ENCODE assay signal across 11 mouse cellular contexts in the genomic region with DNA sequence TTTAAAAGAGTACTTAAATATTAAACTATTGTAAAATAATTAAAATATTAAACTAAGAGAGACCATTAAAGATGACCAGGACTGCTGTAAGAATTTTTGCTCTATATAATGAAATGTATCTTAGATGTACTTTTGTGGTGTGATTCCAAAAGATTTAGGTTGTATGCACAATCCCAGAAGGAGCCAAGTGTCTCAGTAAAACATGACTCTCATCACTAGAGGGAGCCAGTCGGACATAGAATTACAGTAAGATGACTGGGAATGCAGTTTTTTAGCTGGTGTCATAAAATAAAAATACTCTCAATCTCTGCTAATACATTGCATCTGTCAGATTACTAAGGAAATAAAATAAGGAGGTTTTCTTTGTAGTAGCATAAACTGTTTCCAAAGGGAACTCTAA.
DNase-seq lines count a peak whose midpoint lies in the region; ATAC-seq and TF ChIP-seq lines count a peak whose summit lies in the region.
"Had no signal": no experiment of that assay in that cellular context is flagged by ENCODE, and none has a peak within 500 bp of the region (broad histone marks: within the 10 kb centered on the region; RNA-seq: fewer than 3 reads in every experiment).

No protein-coding gene starts in this region.

- TF ChIP-seq POLR2A in lung, adult 2 months (IDR thresholded peaks at IDR 0.05; ENCODE audit: borderline replicate concordance, extremely low read depth, low read depth, low read length) = no peak

- H3K27ac ChIP-seq in forebrain, postnatal 0 days (ENCODE audit: low read depth, low read length) = no peak overlapping the region
- no peak overlapping the region for H3K27ac ChIP-seq in forebrain, embryonic 15.5 days (replicated peaks)
- no peak overlapping the region for H3K27ac ChIP-seq in lung, embryonic 14.5 days (ENCODE audit: low read depth)
- H3K27ac ChIP-seq: midbrain, embryonic 12.5 days had no signal

- H3K4me1 ChIP-seq in forebrain, postnatal 0 days (ENCODE audit: insufficient read depth) = no peaks in the 10 kb centered on the region
- H3K4me1 ChIP-seq in forebrain, embryonic 15.5 days = no peaks in the 10 kb centered on the region
- no peaks in the 10 kb centered on the region for H3K4me1 ChIP-seq in lung, embryonic 14.5 days (ENCODE audit: insufficient read depth)
- H3K4me1 ChIP-seq in lung, adult 2 months (ENCODE audit: control insufficient read depth, insufficient read depth, low read length) = no peaks in the 10 kb centered on the region
- H3K4me1 ChIP-seq: midbrain, embryonic 12.5 days had no signal

- peak; percentile 71 for DNase-seq in forebrain, postnatal 0 days
- peak; percentile 78 for DNase-seq in lung, embryonic 14.5 days
- DNase-seq in lung, adult 2 months = no peak
- DNase-seq in embryo, embryonic 10.5 days (ENCODE audit: low spot score) = peak; percentile 77
- peak; percentile 6 for DNase-seq in retina, adult 2 months (ENCODE audit: low read depth, low spot score)
- no peak for DNase-seq in spleen, postnatal 36 days (ENCODE audit: low spot score in 2 of 2)
- DNase-seq in urinary bladder, postnatal 36 days (ENCODE audit: low spot score in 2 of 2) = no peak
- DNase-seq: thymus, adult 2 months had no signal

- no peak overlapping the region for H3K9ac ChIP-seq in forebrain, postnatal 0 days
- H3K9ac ChIP-seq in forebrain, embryonic 15.5 days (replicated peaks) = no peak overlapping the region
- H3K9ac ChIP-seq in lung, embryonic 14.5 days = no peak overlapping the region
- H3K9ac ChIP-seq: midbrain, embryonic 12.5 days had no signal

- no peaks in the 10 kb centered on the region for H3K9me3 ChIP-seq in forebrain, postnatal 0 days (ENCODE audit: low read length)
- no peaks in the 10 kb centered on the region for H3K9me3 ChIP-seq in forebrain, embryonic 15.5 days
- H3K9me3 ChIP-seq in lung, embryonic 14.5 days (ENCODE audit: low read depth, low read length) = no peaks in the 10 kb centered on the region
- H3K9me3 ChIP-seq: midbrain, embryonic 12.5 days had no signal

- H3K27me3 ChIP-seq in forebrain, postnatal 0 days (ENCODE audit: insufficient read depth, low read length) = no peaks in the 10 kb centered on the region
- no peaks in the 10 kb centered on the region for H3K27me3 ChIP-seq in forebrain, embryonic 15.5 days
- H3K27me3 ChIP-seq in lung, embryonic 14.5 days (ENCODE audit: insufficient read depth, low read length) = no peaks in the 10 kb centered on the region
- H3K27me3 ChIP-seq: midbrain, embryonic 12.5 days had no signal

- no peak overlapping the region for H3K4me2 ChIP-seq in forebrain, postnatal 0 days (ENCODE audit: low read depth)
- no peak overlapping the region for H3K4me2 ChIP-seq in forebrain, embryonic 15.5 days (replicated peaks)
- H3K4me2 ChIP-seq in lung, embryonic 14.5 days = no peak overlapping the region
- H3K4me2 ChIP-seq: midbrain, embryonic 12.5 days had no signal

- no peaks in the 10 kb centered on the region for H3K36me3 ChIP-seq in forebrain, postnatal 0 days (ENCODE audit: insufficient read depth)
- H3K36me3 ChIP-seq in forebrain, embryonic 15.5 days = no peaks in the 10 kb centered on the region
- H3K36me3 ChIP-seq in lung, embryonic 14.5 days (ENCODE audit: insufficient read depth) = no peaks in the 10 kb centered on the region
- H3K36me3 ChIP-seq: midbrain, embryonic 12.5 days had no signal

- 10% methylated on average over 1 of the region's 1 CpGs for WGBS in forebrain, postnatal 0 days
- 5% methylated on average over 1 of the region's 1 CpGs for WGBS in forebrain, embryonic 15.5 days
- 2% methylated on average over 1 of the region's 1 CpGs for WGBS in lung, embryonic 14.5 days
- 2% methylated on average over 1 of the region's 1 CpGs for WGBS in lung, adult 2 months

- no peak overlapping the region for H3K4me3 ChIP-seq in forebrain, postnatal 0 days (ENCODE audit: low read depth, low read length)
- H3K4me3 ChIP-seq in forebrain, embryonic 15.5 days = no peak overlapping the region
- no peak overlapping the region for H3K4me3 ChIP-seq in lung, embryonic 14.5 days (ENCODE audit: low read depth, low read length)
- H3K4me3 ChIP-seq in lung, adult 2 months (replicated peaks; ENCODE audit: extremely low read depth, low read depth, low read length) = no peak overlapping the region
- H3K4me3 ChIP-seq: erythroblast, embryonic 14.5 days; midbrain, embryonic 12.5 days had no signal

- ATAC-seq in forebrain, postnatal 0 days = 0 out of 2 replicates have a peak, but pooled peaks have one; percentile 36
- ATAC-seq in forebrain, embryonic 15.5 days (replicated peaks) = no peak
- ATAC-seq in lung, embryonic 14.5 days (ENCODE audit: insufficient read depth) = no peak

- peak; percentile 70 for TF ChIP-seq CTCF in forebrain, postnatal 0 days (IDR thresholded peaks at IDR 0.05; ENCODE audit: low read depth)
- TF ChIP-seq CTCF in lung, embryonic 14.5 days (IDR thresholded peaks at IDR 0.05; ENCODE audit: low read depth) = peak; percentile 55
- no peak for TF ChIP-seq CTCF in lung, adult 2 months (IDR thresholded peaks at IDR 0.05; ENCODE audit: insufficient read depth, low read length)

Comparison
In these comparisons a context has a peak if more than half of its experiments do, and no peak if none do; other contexts are left out.
1. DNase-seq: peak in forebrain, postnatal 0 days (single experiment), lung, embryonic 14.5 days (single experiment), embryo, embryonic 10.5 days (single experiment) and retina, adult 2 months (single experiment); none in lung, adult 2 months (single experiment), spleen, postnatal 36 days (0 of 2) and urinary bladder, postnatal 36 days (0 of 2).